Mouse (Mus musculus) liver, embryonic 14 days (tissue): ENCODE measurements around the gene Spag8. TPM values are rescaled to one million over a fixed set of nuclear protein-coding genes. Genes with fewer than 3 reads are reported as not detected.

Source experiments
- polyA plus RNA-seq: library from polyadenylated mRNA; depleted of rRNA; stranded (reverse); fragments of >200 nt; gene quantifications from 2 replicates; pipeline ENCODE4 v1.2.3, GENCODE M21; 2012; rRNA removed

Gene Spag8
- polyA plus RNA-seq, result 0.12 and 0.27 TPM in 2 replicates

DNA sequence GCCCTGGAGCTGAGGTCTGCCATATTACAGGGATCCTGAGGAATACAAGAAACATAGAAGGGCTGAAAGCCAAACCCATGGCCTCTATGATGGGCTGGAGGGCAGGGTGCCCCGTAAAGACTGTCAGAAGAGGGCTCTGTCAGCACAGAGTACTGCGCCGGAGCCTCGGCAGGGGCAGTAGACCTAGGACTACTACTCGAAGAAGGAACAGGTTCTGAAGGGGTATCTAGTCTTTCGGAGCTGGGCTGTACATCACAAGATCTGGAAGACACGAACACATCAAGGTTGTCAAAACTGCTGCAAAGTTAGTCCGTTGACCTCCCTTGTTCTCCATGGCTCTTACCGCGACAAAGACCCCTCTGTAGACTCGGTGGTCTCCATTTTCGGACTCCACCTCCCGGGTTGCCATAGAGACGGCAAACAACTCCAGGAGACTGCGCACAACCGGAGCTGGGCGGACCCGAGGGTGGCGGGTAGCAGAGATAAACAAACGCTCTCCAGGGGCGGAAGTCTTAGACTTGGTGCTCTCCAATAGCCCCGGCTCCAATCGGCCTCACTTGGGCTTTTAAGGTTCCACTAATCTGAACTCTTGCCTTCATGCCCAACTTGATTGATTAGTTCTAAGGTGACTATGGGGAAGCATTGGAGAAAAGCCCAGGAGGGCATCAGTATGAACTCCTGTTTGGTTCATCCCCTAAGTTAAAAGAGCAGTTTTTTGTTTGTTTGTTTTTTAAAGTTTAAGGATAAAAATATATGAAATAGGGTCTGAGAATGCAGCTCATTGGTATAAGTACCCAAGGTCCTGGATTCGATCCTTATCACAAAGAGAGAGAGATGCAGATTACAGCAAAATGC lies at the start of gene Spag8:
Gene Spag8 (minus strand): TSS at position 434 of the 855 bp plus-strand sequence.

DNA sequence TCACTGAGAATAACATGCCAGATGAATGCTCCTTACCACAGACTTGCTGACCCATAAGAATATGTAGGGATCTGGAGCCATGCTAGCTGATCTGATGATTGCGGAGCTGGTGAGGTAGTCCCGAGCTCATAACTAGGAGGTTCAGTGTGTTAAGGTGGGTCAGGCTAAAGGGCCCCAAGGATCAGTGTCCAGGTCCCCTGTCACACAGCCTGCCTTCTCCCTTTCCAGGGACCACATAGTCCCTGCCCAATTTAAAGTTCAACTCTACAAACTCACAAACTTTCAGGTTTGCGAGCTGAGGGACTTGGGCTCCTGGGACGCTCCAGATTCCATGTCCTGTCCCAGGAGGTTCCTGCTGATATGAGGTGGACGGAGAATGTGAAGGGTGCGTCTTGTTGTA lies 47.3 kb upstream of the Spag8 start, which contains the start of gene Olfr70:
Gene Olfr70 (minus strand): TSS at position 101 of the 400 bp plus-strand sequence.

GRCm38 (mm10) chr4:43668782-43669427 lies 15.5 kb upstream of the Spag8 start, which contains the start of the genes Tmem8b and Fam221b:
Gene Tmem8b (plus strand): TSS chr4:43668971.
Gene Fam221b (minus strand): TSS chr4:43669145.

GRCm38 (mm10) chr4:43656339-43657109 lies 3.1 kb upstream of the Spag8 start, which contains the start of gene Hint2:
Gene Hint2 (minus strand): TSS chr4:43656466.

DNA sequence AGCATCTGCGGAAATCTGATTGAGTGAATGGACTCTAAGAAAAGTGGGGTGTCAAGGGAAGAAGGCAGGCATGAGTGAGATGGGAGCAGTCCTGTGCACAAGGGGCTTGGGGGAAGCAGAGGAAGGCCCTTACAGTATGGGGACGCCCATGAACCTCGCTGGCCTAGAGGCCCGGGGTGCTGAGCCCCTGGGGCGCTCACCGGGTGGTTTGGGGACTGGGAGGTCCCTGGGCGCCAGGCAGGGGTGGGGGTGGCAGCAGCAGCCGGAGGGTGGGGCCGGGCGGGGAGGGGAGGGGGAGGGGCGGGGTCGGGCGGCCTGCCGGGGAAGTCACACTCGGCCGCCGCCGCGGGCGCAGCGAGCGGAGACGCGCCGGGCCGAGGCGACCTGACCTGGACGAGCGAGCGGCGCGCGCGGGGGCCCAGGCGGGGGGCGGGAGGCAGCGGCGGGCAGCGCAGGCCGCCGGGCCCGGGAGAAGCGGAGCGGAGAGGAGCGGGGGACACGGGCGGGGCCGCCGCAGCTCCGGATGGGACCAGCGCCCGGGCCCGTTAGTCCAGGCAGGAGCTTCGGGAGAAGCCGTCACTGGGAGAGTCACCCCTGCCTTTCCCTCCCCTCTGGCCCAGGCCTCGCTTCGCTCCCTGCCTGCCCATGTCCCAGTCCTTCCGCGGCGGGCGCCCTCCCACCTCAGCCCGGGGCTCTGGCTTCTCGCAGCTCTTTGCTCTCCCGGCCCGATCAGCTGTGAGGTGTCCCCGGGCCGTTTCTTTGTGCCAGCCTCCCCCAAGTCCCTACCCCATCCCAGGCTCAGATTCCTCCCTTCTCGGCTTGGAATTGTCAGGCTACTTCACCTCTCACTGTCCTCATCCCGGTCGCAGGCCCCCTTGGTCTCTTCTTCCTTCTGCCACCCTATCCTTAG lies 22.1 kb downstream of the Spag8 start, which contains the start of gene Npr2:
Gene Npr2 (plus strand): TSS at position 890 of the 910 bp plus-strand sequence.

Other genes with a start within 250 kb of the Spag8 start
- 0.02 TPM in 1 of 2 replicates, not detected in the other for gene Fam166b, start 224.5 kb downstream of the Spag8 start, polyA plus RNA-seq
- gene Tesk1, start 211.7 kb downstream of the Spag8 start, polyA plus RNA-seq, result 2.4 and 2.7 TPM in 2 replicates
- gene Cd72, start 199.0 kb downstream of the Spag8 start, polyA plus RNA-seq, result 0.20 and 0.38 TPM in 2 replicates
- gene Sit1, start 169.9 kb downstream of the Spag8 start, polyA plus RNA-seq, result 0.06 TPM in 1 of 2 replicates, not detected in the other
- gene Ccdc107, start 160.7 kb downstream of the Spag8 start, polyA plus RNA-seq, result 32.7 and 38.7 TPM in 2 replicates
- gene Arhgef39, start 153.9 kb downstream of the Spag8 start, polyA plus RNA-seq, result 33.9 and 38.3 TPM in 2 replicates
- gene Car9, start 146.6 kb downstream of the Spag8 start, polyA plus RNA-seq, result 0.53 and 0.58 TPM in 2 replicates
- gene Tpm2, start 129.8 kb downstream of the Spag8 start, polyA plus RNA-seq, result 9.7 and 20.6 TPM in 2 replicates
- 10.3 and 12.2 TPM in 2 replicates for gene Creb3, start 91.3 kb downstream of the Spag8 start, polyA plus RNA-seq
- gene Tln1, start 90.9 kb downstream of the Spag8 start, polyA plus RNA-seq, result 27.3 and 31.5 TPM in 2 replicates
- 13.7 and 16.2 TPM in 2 replicates for gene Rgp1, start 74.9 kb downstream of the Spag8 start, polyA plus RNA-seq
- 11.1 and 12.8 TPM in 2 replicates for gene Gba2, start 74.7 kb downstream of the Spag8 start, polyA plus RNA-seq
- not detected in 2 replicates for gene Msmp, start 69.1 kb downstream of the Spag8 start, polyA plus RNA-seq
- gene Npr2, start 21.7 kb downstream of the Spag8 start, polyA plus RNA-seq, result 1.5 and 1.9 TPM in 2 replicates
- 28.3 and 30.4 TPM in 2 replicates for gene Hint2, start 2.9 kb upstream of the Spag8 start, polyA plus RNA-seq
- gene Tmem8b, start 15.4 kb upstream of the Spag8 start, polyA plus RNA-seq, result 0.18 and 0.26 TPM in 2 replicates
- 0.02 TPM in 2 replicates for gene Fam221b, start 15.6 kb upstream of the Spag8 start, polyA plus RNA-seq
- not detected in 2 replicates for gene Olfr70, start 47.2 kb upstream of the Spag8 start, polyA plus RNA-seq
- gene Olfr71, start 56.7 kb upstream of the Spag8 start, polyA plus RNA-seq, result not detected in 2 replicates
- 0.07 and 0.10 TPM in 2 replicates for gene Hrct1, start 73.6 kb upstream of the Spag8 start, polyA plus RNA-seq
- gene Spaar, start 76.4 kb upstream of the Spag8 start, polyA plus RNA-seq, result 0.01 and 0.02 TPM in 2 replicates
- not detected in 2 replicates for gene Olfr159, start 117.4 kb upstream of the Spag8 start, polyA plus RNA-seq
- not detected in 2 replicates for gene Olfr156, start 170.3 kb upstream of the Spag8 start, polyA plus RNA-seq
- gene Olfr157, start 186.6 kb upstream of the Spag8 start, polyA plus RNA-seq, result not detected in 2 replicates
- gene Olfr155, start 198.0 kb upstream of the Spag8 start, polyA plus RNA-seq, result not detected in 2 replicates
- gene Reck, start 221.9 kb upstream of the Spag8 start, polyA plus RNA-seq, result 1.7 and 2.0 TPM in 2 replicates